Mouse (Mus musculus): Measurements from ENCODE around the gene Btbd35f25.

- no peak for TF ChIP-seq POLR2A (IDR thresholded peaks at IDR 0.05; ENCODE audit: low read depth, low read length)
- no peak for TF ChIP-seq CTCF (IDR thresholded peaks at IDR 0.05; ENCODE audit: extremely low read depth, insufficient read depth, insufficient read length, insufficient replicate concordance)
Observed at GRCm38 (mm10) chrX:31745079-31745478, 28.1 kb upstream of the Btbd35f25 start.

Data from spleen, adult 2 months (tissue).